Mouse (Mus musculus): Measurements from ENCODE around the gene Prss57.

- TF ChIP-seq CTCF (IDR thresholded peaks at IDR 0.05; ENCODE audit: borderline replicate concordance, extremely low read depth, insufficient read depth, insufficient read length) (no peak), POLR2A (IDR thresholded peaks at IDR 0.05; ENCODE audit: borderline replicate concordance, extremely low read depth, insufficient read depth, insufficient read length, poor library complexity, severe bottlenecking) (no peak)
Measured at GRCm38 (mm10) chr10:79823011-79823410, 32.2 kb upstream of the Prss57 start.

All from brain, embryonic 14.5 days (tissue).